Mouse (Mus musculus): ENCODE measurements around the gene Dhps.

Gene Dhps

DNA sequence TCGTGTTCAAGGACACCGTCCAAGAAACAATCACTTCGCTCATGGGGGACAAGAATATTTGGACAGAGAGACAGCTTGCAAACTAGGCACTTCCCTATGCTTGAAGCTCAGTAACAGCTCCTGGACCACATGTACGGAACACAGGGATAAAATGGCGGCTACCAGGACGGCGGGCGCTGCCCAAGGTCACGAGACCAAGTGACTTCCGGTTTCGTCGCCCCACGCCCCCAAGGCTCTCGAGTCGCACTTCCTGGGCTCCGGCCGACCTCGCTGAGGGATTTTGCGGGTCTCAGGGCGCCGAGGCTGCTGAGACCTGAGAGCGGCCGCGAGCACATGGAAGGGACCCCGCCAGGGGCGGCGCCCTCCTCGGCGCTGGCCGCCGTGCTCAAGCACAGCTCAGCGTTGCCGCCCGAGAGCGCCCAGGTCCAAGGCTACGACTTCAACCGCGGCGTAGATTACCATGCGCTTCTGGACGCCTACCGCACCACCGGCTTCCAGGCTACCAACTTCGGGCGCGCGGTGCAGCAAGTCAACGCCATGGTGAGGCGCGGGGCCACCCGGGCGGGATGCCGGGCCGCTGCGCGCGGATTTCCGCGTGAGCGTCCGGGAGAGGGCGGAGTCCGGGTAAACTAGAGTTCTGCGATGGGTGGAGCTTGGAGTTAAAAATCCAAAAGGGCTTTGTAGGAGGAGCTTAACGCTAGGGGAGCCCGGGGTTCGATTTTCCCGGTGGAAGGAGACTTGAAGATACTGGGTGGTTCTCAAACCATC is at the start of gene Dhps:
Gene Dhps, plus strand, starts transcription at position 244 of the 768 bp plus-strand sequence.
- peak; percentile 88 for DNase-seq (ENCODE audit: low read depth, low spot score)

DNA sequence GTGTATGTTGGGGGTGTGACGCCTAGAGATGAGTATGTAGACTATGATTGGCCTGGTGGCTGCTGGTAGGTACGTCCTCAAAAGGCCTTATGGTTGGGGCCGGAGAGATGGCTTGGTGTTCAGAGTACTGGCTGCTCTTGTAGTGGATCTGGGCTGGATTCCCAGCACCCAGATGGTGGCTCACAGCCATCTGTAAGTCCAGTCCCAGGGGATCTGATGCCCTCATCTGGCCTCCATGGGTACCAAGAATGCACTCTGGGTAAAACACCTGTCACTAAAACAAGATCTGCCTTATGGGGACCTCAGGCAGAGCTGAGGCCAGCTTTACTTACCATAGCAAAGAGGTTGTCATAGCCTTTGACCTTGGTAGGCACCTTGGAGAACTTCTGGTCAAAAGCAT is 47.7 kb upstream of the Dhps start:
- DNase-seq (ENCODE audit: low read depth, low spot score), result no peak

DNA sequence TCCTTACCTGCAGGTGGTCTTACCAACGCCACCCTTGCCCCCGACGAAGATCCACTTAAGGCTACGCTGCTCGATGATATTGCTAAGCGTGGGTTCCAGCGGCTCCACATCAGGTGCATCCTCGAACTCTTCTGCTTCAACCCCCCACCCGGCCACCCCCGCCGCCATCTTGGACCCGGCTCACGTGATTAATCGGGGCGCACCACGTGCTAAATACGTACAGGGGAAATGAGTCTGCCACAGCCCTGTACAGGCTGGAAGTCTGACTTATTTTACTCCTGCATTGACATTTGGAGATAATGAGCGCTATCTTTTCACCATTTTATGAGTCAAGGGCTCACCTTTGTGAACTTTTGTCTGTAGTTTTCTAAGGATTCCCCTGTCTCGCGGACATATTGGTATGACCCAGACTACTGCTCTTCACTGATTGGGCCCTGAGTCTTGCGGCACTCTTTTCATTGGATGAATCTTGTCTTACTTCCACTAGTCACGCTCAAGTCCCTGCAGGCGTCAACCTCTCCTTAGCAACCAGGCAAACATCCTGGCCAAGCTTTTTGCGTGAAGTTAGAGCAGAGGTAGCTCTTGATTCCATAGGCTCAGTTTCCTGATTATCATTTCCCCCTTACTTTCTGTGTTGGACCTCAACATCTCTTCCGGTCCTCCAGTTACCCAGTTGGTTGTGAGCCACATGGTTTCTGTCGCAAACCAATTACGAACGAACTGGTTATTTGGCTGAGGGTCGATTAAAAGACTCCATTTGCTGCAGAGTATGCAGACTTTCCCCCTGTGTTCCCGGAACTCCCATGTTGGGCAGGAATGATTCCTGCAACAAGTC is 46.2 kb upstream of the Dhps start, which contains the start of gene Asna1:
Gene Asna1, minus strand, starts transcription at position 184 of the 835 bp plus-strand sequence.
- DNase-seq (ENCODE audit: low read depth, low spot score), result peak; percentile 97

DNA sequence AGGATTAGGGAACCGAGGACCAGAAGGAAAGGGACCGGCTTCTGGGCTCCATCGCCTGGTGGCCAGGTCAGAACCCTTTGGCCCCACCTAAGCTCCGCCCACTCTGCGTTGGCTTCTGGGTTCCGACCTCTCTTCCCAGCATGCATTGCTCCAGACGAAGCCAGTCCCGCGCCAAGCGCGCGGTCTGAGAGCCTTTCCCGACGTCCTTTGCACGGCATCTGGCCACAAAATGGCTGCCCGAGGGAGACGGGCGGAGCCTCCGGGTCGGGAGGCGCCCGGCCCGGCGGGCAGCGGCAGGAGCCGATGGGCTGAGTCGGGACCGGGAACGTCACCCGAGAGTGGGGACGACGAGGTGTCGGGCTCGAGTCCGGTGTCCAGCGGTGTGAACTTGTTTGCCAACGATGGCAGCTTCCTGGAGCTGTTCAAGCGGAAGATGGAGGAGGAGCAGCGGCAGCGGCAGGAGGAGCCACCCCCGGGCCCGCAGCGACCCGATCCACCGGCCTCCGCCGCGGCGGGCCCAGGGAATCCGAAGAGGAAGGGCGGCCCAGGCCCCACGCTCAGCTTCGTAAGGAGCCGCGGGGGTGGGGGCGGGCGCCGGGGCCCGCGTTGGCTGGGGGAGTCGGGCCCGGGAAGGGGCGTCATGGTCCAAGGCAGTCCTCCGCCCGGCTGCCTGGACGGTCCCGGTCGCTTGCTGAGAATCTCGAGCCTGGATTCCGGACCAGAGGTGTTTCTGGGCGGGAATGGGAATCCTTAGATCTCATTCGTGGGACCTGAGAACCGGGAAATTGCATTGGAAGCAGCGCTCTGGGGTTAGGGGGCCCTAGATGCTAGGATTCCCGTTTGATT is 44.7 kb upstream of the Dhps start, which contains the start of gene Trir:
Gene Trir, plus strand, starts transcription at position 154 of the 846 bp plus-strand sequence.
- DNase-seq (ENCODE audit: low read depth, low spot score), result peak; percentile 93

DNA sequence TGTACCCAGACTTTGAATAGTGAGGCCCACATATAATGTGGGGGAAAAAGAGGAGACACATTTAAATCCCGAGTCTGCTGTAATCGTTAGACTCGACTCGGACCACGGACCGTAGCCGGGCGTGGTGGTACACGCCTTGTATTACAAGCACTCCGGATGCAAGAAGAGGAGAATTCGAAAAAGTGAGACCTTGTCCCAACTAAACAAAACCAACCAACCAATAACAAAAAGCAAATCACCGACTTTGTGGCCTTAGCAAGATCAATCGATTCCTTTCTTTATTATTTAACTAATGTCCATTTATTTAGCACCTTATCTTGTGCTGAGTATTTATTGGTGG is 44.1 kb upstream of the Dhps start:
- no peak for DNase-seq (ENCODE audit: low read depth, low spot score)

DNA sequence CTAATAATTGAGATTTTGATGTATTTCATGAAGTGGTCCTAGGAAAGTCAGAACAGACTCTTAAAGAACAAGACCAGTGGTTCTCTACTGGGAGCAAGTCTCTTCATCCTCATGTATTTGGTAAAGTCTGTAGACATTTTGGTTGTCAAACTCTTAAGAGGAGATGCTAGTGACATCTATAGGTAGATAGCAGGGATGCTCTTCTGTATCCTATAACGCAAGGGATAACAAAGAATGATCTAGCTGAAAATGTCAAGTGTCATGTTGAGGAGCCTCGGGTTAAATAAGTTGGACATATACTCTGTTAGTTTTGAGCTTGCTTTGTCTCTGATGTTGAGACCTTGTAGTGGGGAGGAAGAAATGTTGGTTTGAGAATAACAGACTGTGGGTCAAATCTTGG is 43.6 kb upstream of the Dhps start:
- no peak for DNase-seq (ENCODE audit: low read depth, low spot score)

DNA sequence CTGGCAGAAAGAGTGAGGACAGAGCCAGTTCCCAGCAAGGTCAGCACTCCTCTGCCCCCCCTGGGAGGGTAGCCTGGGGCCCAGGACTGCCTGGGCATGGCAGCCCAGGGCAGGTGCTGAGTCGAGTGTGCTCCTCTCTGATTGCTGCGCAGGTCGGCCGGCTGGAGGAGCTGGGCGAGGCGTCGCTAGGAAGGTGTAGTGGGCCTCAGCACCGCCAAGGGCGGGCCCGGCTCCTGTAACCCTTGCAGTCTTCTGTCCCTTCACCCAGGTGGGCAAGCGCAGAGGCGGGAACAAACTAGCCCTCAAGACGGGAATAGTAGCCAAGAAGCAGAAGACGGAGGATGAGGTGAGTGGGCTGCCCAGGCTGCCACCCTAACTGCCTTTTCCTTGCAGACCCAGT is 42.3 kb upstream of the Dhps start:
- no peak for DNase-seq (ENCODE audit: low read depth, low spot score)

DNA sequence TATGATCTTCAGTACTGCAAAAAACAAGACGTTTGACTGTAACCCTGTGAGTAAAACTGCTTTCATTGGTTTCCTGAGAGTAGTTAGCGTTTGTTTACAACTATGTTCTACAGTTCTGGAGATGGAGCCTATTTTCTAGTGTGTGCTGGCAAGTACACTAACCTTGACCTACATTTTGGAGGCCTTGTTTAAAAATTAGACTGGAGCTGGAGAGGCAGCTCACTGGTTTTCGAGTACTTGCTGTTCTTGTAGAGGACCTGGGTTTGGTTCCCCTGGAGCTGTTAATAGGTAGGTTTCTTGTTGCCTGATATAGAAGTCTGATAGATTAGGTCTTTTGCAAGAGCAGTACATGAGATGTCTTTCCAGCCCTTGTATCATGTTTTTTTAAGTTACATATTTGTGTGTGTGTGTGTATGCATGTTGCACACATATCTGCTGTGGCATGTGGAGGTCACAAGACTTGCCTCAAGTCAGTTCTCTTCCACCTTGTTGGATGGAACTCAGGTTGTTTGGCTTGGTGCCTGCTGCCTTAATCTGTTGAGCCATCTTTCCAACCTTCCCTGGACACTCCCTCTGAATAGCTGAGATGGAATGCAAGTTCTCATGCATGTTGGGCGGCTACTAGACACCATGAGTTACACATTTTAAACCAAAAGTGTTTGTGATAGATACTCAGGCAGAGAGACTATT is 38.8 kb upstream of the Dhps start:
- no peak for DNase-seq (ENCODE audit: low read depth, low spot score)

DNA sequence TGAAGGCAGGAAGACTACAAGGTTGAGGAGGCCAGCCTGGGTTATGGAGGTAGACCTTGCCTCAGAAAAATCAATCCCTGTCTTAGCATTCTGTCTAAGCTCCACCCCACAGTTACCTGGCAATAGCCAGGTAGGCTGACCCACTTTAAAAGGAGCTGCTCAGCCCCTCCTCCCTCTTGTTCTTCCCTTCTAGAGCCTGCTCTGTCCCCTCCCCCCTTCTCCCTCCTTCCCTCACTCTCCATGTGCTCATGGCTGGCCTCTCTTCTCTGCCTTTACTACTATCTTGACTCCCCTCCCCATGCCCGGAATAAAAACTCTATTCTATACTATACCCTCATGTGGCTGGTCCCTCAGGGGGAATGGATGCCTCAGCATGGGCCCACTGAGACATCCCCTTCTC is 37.7 kb upstream of the Dhps start:
- DNase-seq (ENCODE audit: low read depth, low spot score), result no peak

DNA sequence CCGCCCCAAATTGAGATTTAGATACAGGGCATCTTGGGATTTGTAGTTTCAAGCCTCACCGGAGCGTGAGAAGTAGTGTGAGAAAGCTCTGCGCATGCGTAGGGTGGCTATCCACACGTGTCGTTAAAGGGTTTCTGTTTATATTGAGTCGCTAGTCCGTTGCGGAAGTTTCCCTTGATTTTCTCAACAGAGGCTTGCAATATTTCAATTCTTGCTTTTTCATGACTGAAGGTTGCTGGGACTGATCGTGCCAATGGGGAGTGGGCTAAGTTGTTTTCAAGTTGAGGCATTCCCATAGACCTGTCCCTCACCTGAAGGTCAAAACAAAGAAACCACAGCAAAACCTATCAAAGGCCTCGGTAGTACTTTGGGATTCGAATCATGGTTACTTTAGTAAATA is 36.8 kb upstream of the Dhps start:
- peak; percentile 80 for DNase-seq (ENCODE audit: low read depth, low spot score)

DNA sequence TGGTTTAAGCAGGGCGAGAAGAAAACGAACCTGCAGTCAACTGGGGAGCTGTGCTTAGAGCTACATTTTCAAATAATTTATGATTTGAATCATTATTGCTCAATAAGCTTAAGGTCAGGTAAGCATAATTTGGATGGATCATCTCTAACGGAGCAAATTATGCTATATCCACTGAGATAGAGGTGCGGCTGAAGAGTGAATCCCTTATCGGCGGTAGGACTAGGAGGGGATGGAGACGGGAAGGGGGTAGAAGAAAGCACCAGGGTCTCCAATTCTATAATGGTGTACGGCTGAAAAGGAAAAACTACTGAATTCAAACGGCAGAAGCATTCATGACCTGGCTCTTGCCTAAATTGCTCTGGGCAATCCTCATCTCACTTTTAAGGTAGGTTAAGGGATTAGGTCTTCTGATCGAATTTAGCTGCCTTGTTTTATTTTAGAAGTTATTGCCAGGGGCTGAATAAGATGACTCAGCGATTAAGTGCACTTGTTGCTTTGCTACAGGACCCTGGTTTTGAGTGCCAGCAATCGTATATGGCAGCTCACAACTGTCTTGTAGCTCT is 36.3 kb upstream of the Dhps start:
- no peak for DNase-seq (ENCODE audit: low read depth, low spot score)

DNA sequence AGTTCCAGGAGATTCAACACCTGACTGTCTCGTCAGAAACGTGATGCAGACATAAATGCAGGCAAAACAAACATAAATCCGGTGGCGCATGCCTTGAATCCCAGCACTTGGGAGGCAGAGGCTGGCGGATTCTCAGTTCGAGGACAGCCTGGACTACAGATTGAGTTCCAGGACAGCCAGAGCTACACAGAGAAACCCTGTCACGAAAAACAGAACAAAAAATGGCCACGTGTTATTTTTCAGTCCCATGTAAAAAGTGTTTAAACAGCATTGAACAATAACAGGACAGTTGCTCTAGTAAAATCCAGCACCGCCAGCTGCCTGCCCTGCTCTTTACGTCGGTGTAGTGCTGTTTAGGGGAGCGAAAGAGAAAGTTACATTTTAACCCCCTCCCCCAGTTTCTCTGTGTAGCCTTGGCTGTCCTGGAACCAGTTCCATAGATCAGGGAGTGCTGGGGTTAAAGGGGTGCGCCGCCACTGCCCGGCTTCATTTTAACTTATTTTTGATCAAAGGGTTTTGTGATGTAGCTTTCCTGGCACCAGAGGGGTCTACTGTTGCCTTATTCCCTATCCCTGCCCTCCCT is 35.7 kb upstream of the Dhps start:
- DNase-seq (ENCODE audit: low read depth, low spot score), result no peak

DNA sequence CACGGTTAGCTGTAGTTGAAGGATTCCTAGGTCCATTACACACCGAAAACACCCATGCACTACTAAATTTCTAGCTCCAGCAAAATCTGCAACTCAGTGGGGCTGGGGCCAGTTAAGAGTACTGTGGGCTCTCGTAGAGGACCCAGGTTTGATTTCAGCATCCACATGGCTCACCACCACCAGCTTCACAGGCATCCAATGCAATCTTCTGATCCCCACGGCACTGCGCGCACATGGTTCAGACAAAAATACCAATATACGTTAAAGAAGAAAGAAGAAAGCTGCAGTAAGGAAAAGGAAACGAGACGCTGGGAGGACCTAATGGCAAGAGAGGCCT is 35.2 kb upstream of the Dhps start:
- DNase-seq (ENCODE audit: low read depth, low spot score), result no peak

DNA sequence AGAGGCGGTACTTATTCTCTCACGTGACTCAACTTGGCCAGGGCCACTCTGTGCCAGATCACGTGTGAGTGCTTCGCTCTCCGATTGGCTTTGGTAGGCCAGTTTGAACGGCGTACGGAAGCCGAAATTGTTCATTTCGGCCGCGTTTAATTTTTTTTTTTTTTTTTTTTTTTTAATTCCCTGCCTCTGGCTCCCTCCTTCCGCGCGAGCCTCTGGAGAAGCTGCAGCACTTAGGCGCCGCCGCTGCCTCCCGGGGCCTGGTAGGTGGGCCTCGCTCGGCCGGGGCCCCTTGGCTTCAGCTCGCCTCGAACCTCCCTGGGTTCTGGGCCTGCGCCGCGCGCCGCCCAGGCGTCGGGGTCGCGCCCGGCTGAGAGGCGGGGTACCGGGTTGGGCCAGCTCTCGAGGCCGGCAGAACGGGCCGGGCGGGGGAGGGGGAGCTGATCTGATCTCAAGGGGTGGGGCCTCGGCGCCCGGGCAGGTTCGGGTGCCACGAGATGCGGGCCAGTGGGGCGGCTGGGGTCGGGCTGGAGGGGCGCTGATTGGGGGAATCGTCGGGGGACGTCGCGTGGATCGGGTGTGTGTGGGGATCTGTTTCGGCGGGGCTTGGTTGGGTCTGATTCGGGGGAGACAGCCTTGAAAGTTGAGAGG is 34.7 kb upstream of the Dhps start, which contains the start of gene Tnpo2:
Gene Tnpo2, plus strand, starts transcription at position 198 of the 648 bp plus-strand sequence.
- DNase-seq (ENCODE audit: low read depth, low spot score), result peak; percentile 99

DNA sequence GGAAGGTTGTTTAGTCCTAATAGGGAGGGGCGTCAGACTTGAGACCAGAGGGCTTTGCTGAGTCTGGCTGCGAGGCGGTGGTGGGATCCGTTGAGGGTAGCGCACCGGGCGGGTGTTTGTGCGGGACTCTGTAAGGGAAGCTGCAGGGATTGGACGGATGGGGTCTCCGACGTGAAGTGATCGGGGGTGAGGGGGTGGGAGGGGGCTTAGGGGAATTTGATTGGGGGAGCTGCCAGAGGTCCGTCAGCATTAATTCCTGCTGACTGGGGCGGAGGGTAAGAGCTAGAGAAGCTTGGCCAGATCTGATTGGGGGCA is 34.2 kb upstream of the Dhps start:
- no peak for DNase-seq (ENCODE audit: low read depth, low spot score)

DNA sequence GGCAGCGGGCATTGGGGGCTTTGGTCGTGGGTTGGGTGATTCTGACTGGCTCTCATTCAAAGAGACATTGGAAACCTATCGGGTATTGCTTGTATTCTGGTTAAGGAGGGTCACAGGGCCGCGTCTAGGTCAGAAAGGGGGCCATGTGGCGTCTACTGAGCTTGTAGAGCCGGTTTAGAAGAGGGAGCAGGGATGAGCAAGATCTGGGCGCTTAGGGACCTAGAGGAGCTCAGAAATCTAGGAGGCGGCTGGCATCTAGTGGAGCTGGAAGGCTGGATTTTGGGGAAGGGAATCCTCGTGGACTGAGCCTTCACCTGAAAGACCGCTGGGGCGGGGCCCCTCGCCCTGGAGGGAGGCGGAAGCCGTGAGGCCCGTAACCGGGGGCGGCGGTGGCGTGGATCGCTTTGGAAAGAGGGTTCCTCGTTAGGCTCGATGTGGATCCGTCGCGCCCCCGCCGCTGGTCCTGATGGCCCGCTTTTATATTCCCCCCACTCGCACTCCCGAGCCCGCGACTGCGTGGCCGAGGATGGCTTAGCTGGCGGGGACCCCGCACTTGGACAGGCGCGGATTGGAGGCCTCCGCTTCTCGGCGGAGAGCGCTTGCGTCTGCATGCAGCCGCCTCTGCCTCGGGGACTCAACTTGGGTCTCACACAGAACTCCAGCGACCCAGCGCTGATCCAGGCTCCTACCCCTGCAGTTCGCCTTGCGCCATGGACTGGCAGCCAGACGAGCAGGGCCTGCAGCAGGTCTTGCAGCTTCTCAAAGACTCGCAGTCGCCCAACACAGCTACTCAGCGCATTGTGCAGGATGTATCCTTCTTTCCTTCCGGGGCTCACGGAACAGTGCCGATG is 33.7 kb upstream of the Dhps start:
- no peak for DNase-seq (ENCODE audit: low read depth, low spot score)

DNA sequence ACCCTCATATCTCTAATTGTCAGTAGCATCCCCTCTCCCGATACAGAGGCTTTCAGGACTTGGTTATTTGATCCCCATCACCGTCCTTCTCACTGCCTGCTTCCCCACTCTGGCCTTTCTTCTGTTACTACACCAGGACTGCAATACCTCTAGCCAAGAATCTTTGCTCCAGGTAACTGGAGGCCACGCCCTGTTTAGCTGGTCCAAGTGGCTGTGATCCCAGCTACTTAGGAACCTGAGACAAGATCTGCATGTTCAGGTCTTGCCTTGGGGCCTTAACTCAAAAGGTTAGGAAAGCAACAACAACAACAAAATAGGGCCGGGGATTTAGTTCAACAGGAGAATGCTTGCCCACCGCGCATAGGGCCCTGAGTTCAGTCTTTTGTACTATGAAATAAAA is 27.9 kb upstream of the Dhps start:
- DNase-seq (ENCODE audit: low read depth, low spot score), result no peak

DNA sequence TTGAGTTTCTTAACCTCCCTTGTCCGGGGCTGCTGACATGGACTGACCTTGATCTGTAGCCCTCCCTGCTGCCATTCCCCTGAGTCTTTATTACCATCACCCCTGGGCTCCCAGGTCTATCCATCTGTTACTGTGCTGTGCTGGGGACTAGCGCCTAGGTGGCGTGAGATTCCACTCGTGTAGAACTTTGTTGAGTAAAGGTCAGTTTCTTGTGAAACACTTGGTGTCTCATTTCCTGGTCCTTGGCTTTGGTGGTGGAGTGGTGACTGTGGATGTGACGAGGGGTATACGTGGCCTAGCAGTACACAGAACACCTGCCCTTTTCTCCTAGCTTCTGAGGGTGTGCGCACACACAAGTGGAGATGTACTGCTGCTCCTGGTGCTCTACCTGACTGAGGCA is 14.2 kb upstream of the Dhps start:
- no peak for DNase-seq (ENCODE audit: low read depth, low spot score)

DNA sequence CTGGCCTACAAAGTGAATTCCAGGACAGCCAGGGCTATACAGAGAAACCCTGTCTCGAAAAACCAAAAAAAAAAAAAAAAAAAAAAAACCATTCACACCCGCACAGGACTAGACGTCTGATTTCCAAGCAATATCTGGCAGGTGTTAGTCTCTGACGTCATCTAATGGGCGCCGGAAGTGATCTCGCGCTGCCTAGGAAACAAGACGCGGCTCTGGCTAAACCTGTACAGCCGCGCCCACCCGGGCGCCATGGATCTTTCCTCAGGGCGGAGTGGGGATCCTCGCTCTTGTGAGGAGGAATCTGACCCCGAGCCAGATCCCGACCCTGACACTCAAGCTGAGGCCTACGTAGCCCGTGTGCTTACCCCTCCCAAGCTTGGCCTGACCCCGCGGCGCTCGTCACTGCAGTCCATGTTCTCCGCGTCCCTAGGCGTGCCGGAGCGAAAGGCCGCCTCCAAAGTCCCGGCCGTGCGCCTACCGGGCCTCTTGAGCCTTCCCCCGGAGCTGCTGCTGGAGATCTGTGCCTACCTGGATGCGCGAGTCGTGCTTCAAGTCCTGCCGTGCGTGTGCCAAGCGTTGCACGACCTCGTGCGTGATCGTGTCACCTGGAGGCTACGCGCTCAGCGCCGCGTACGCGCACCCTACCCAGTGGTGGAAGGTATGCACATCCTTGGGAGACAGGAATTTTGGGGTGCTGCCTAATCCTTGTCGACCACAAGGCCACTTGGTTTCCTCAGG is 11.5 kb upstream of the Dhps start, which contains the start of gene Fbxw9:
Gene Fbxw9, plus strand, starts transcription at position 177 of the 738 bp plus-strand sequence.
- peak; percentile 93 for DNase-seq (ENCODE audit: low read depth, low spot score)
